Mouse (Mus musculus) testis, postnatal 14 days (tissue): ENCODE measurements around the gene Actrt3.
"Not testable (repeated sequence)": the region's sequence is repeated elsewhere in the genome, so short reads cannot be mapped to it uniquely, and the experiment has no call there.

ENCODE experiments used
- DNase-seq: peaks from one replicate; pipeline ENCODE4 v3.0.0; 2021; ENCODE audit warnings: low spot score

Gene Actrt3

DNA sequence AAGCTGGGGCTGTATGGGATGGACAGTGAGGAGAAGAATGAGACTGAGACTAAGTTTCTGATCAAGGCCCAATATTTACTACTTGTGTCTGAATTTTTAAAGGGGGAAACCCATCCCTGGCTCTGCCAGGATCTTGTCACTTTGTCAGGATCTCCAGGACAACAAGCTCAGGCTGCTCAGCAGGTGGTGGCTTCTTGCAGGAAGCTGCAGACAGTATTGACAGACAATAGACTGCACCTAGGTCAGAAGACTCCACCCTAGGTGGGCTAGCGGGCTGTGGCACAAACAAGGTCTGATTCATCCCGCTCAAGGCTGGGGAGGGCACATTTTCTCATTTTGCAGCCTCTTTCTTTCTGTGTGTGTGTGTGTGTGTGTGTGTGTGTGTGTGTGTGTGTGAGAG is 26.2 kb downstream of the Actrt3 start:
- no peak for DNase-seq

DNA sequence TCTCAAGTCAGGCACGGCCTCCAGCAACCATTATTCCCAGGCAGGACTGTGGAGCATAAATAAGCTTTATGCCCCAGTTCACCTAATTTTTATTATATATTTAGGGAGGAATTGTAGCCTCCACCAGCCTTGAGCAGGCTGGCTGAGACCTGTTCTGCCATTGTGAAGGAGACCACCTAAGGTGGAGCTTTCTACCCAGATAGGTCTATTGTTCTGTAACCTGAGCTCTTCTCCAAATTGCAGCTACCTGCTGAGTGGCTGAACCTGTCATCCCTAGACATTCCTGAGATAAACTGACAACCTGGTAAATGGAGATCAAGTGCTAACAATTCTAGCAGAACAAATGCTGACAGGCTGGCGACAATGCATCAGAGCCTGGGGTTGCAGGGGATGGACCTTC is 33.4 kb downstream of the Actrt3 start:
- not testable (repeated sequence) for DNase-seq

GRCm38 (mm10) chr3:30560677-30561314 is 38.9 kb downstream of the Actrt3 start:
- no peak for DNase-seq

DNA sequence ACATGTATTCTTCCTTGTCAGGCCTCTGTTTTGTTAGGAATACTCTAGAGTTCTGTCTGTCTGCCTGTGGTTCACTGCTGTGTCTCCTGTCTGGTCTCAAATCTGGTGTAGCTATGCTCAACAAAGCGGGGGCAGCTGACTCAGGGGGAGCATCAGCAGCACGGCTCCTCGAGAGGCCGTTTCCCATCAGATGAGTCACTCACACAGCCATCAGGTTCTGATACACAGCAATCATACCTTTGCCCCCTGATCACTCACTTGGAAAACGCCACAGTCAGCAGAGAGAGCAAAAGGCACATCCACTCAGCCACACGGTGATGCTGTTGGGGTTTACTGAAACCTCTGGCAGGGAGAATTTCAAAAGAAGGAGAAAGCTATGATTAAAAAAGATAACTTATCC is 46.0 kb downstream of the Actrt3 start:
- no peak for DNase-seq

GRCm38 (mm10) chr3:30550218-30550617 is 49.5 kb downstream of the Actrt3 start:
- DNase-seq, result no peak

GRCm38 (mm10) chr3:30548928-30549327 is 50.8 kb downstream of the Actrt3 start:
- no peak for DNase-seq

GRCm38 (mm10) chr3:30547908-30548307 is 51.8 kb downstream of the Actrt3 start, which contains the start of gene Mecom:
Gene Mecom, minus strand, starts transcription at chr3:30548008.
- no peak for DNase-seq
